Mouse (Mus musculus) cortical plate, adult 2 months (tissue): ENCODE results near the gene Pde10a.

ENCODE experiments used
- CTCF ChIP-seq: fragments of 200-500 bp; IDR thresholded peaks from 2 replicates; pipeline ENCODE4 v1.5.1; 2011; ENCODE audit warnings: mild to moderate bottlenecking, control low read depth, low read length; ENCODE audit not compliant: insufficient read depth; ENCODE audit errors: extremely low read depth
- POLR2A ChIP-seq: fragments of 200-500 bp; IDR thresholded peaks from 2 replicates; pipeline ENCODE4 v1.6.1; 2011; ENCODE audit warnings: mild to moderate bottlenecking, low read length, control low read depth; ENCODE audit not compliant: insufficient read depth; ENCODE audit errors: extremely low read depth

DNA sequence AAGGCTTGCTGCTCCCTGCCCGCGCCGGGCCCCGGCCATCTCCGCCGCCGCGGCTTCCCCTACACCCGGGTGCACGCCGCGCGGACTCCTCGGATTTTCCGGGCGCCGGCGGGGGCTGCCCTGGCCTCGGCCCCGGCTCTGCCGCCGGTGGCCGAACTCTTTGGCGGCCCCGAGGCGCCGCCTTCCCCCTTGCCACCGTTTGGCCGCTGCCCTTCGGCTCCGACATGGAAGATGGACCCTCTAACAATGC lies 276.6 kb downstream of the Pde10a start:
- TF ChIP-seq CTCF = no peak
- no peak for TF ChIP-seq POLR2A
